Mouse (Mus musculus): ENCODE results near the gene Eif2b1.
"Not testable (repeated sequence)": the region's sequence is repeated elsewhere in the genome, so short reads cannot be mapped to it uniquely, and the experiment has no call there.

- TF ChIP-seq CTCF (IDR thresholded peaks at IDR 0.05; ENCODE audit: low read depth, low read length); TAL1 (conservative IDR thresholded peaks at IDR 0.05; ENCODE audit: low read depth, low read length); GATA1 (IDR thresholded peaks at IDR 0.05; ENCODE audit: borderline replicate concordance, low read length): not testable (repeated sequence)
These were observed 28.2 kb downstream of the Eif2b1 start for GRCm38 (mm10) chr5:124550737-124551136.

Measured in G1E (cell line).